Mouse (Mus musculus): ENCODE data around the gene Krt73. TPM values are rescaled to one million over a fixed set of nuclear protein-coding genes. Genes with fewer than 3 reads are reported as not detected.
A peak's percentile ranks its signal among the peaks of the same experiment; 100 is the strongest.

Gene Krt73
- polyA plus RNA-seq, 1 experiment from 2014 or later: 0.43 TPM

- Histone ChIP-seq H3K27me3 (ENCODE audit: control insufficient read depth, insufficient read depth, low read depth, low read length) (no peaks in the 10 kb centered on the region), H3K27ac (ENCODE audit: low read length) (no peak overlapping the region), H3K4me2 (ENCODE audit: low read length) (no peak overlapping the region), H3K9ac (ENCODE audit: low read depth, low read length) (no peak overlapping the region), H3K4me1 (ENCODE audit: control insufficient read depth, insufficient read depth, low read length) (peaks cover 9% of the 10 kb centered on the region), H3K36me3 (ENCODE audit: control insufficient read depth, insufficient read depth, low read length) (no peaks in the 10 kb centered on the region), H3K9me3 (replicated peaks; ENCODE audit: control insufficient read depth, low read length, poor library complexity, severe bottlenecking) (no peaks in the 10 kb centered on the region), H3K4me3 (ENCODE audit: low read depth, low read length) (no peak overlapping the region)
- peak; percentile 60; the same call in 1 of the 2 replicates for ATAC-seq
- 57% methylated on average over 11 of the region's 11 CpGs for WGBS
Measured at GRCm38 (mm10) chr15:101803052-101803822, 1.1 kb upstream of the Krt73 start.

GRCm38 (mm10) chr15:101790867-101791266 lies 11.3 kb downstream of the Krt73 start:
- ATAC-seq: peak; percentile 48; the same call in 1 of the 2 replicates
- no peaks in the 10 kb centered on the region for H3K27me3 ChIP-seq (ENCODE audit: control insufficient read depth, insufficient read depth, low read depth, low read length)
- H3K4me2 ChIP-seq (ENCODE audit: low read length): no peak overlapping the region
- no peaks in the 10 kb centered on the region for H3K36me3 ChIP-seq (ENCODE audit: control insufficient read depth, insufficient read depth, low read length)
- WGBS: 12% methylated on average over 3 of the region's 3 CpGs
- H3K4me1 ChIP-seq (ENCODE audit: control insufficient read depth, insufficient read depth, low read length): peaks cover 11% of the 10 kb centered on the region
- H3K27ac ChIP-seq (ENCODE audit: low read length): peak overlapping the region; percentile 34; the same call in 1 of the 2 replicates
- H3K9ac ChIP-seq (ENCODE audit: low read depth, low read length): no peak overlapping the region
- H3K9me3 ChIP-seq (replicated peaks; ENCODE audit: control insufficient read depth, low read length, poor library complexity, severe bottlenecking): no peaks in the 10 kb centered on the region
- H3K4me3 ChIP-seq (ENCODE audit: low read depth, low read length): no peak overlapping the region

GRCm38 (mm10) chr15:101786360-101786759 lies 15.8 kb downstream of the Krt73 start, which contains the start of gene Krt72:
Krt72 (minus strand) TSS chr15:101786460.
- Histone ChIP-seq H3K27me3 (ENCODE audit: control insufficient read depth, insufficient read depth, low read depth, low read length) (no peaks in the 10 kb centered on the region), H3K9ac (ENCODE audit: low read depth, low read length) (no peak within 1 kb of the TSS), H3K4me2 (ENCODE audit: low read length) (no peak within 1 kb of the TSS), H3K4me3 (ENCODE audit: low read depth, low read length) (no peak within 1 kb of the TSS), H3K27ac (ENCODE audit: low read length) (no peak within 1 kb of the TSS), H3K36me3 (ENCODE audit: control insufficient read depth, insufficient read depth, low read length) (no peaks in the 10 kb centered on the region), H3K9me3 (replicated peaks; ENCODE audit: control insufficient read depth, low read length, poor library complexity, severe bottlenecking) (no peaks in the 10 kb centered on the region), H3K4me1 (ENCODE audit: control insufficient read depth, insufficient read depth, low read length) (peaks cover 11% of the 10 kb centered on the region)
- ATAC-seq: no peak
- 87% methylated on average over 18 of the region's 18 CpGs for WGBS

DNA sequence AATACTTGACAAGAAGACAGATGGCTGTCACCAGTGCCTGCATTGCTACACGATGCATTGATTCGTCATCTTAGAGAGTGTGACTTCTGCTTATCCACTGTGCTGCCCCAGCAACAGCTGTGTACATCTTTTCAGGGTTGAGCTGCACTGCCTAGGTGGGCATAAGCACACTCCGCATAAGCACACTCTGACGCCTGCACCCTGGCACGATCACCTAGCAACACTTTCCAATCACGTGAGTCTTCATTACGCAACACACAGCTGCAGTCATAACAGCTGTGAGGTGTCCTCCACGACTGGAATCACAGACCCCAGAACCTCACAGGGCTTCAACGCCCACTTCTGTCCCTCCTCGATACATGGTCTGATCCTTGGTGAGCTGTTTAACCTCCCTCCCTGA lies 28.7 kb downstream of the Krt73 start:
- 82% methylated on average over 10 of the region's 10 CpGs for WGBS
- no peak overlapping the region for H3K9ac ChIP-seq (ENCODE audit: low read depth, low read length)
- H3K27me3 ChIP-seq (ENCODE audit: control insufficient read depth, insufficient read depth, low read depth, low read length): no peaks in the 10 kb centered on the region
- H3K36me3 ChIP-seq (ENCODE audit: control insufficient read depth, insufficient read depth, low read length): no peaks in the 10 kb centered on the region
- no peak overlapping the region for H3K27ac ChIP-seq (ENCODE audit: low read length)
- H3K9me3 ChIP-seq (replicated peaks; ENCODE audit: control insufficient read depth, low read length, poor library complexity, severe bottlenecking): no peaks in the 10 kb centered on the region
- no peak overlapping the region for H3K4me3 ChIP-seq (ENCODE audit: low read depth, low read length)
- H3K4me2 ChIP-seq (ENCODE audit: low read length): no peak overlapping the region
- no peak for ATAC-seq
- no peaks in the 10 kb centered on the region for H3K4me1 ChIP-seq (ENCODE audit: control insufficient read depth, insufficient read depth, low read length)

GRCm38 (mm10) chr15:101772711-101773081 lies 29.4 kb downstream of the Krt73 start:
- peak; percentile 84 for ATAC-seq
- Histone ChIP-seq H3K27me3 (ENCODE audit: control insufficient read depth, insufficient read depth, low read depth, low read length) (no peaks in the 10 kb centered on the region), H3K4me3 (ENCODE audit: low read depth, low read length) (no peak overlapping the region), H3K4me1 (ENCODE audit: control insufficient read depth, insufficient read depth, low read length) (no peaks in the 10 kb centered on the region), H3K4me2 (ENCODE audit: low read length) (no peak overlapping the region), H3K27ac (ENCODE audit: low read length) (no peak overlapping the region), H3K9me3 (replicated peaks; ENCODE audit: control insufficient read depth, low read length, poor library complexity, severe bottlenecking) (no peaks in the 10 kb centered on the region), H3K9ac (ENCODE audit: low read depth, low read length) (no peak overlapping the region), H3K36me3 (ENCODE audit: control insufficient read depth, insufficient read depth, low read length) (no peaks in the 10 kb centered on the region)
- WGBS: 8% methylated on average over 5 of the region's 5 CpGs

DNA sequence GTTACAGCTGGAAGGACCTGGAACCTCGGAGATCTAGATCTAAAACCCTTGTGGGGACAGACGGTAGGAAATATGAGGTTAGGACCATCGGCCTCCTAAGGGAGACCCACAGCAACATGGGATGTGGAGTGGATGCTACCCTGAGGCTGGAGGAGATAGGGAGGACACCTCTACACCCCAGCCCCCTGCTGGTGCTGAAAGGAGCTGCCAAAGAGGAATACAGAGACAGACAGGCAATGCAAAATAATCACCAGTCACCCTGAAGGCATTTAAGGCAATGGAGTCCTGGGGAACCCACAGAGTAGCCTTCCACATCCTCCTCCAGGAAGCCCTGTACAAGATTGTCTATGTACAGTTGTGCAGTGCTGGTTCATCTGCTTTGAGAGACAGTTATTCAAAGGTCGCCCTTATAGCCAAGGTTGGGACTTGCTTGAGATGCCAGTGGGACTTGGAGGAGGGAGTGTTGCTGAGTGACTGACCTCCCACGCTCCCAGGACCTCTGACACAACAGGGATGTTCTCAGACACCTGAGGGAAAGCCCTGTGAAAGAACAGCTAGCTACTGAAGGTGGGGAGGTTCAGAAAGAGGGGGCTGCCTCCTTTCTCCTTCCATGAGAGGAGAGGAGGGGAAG lies 30.0 kb downstream of the Krt73 start:
- Histone ChIP-seq H3K27ac (ENCODE audit: low read length) (no peak overlapping the region), H3K4me2 (ENCODE audit: low read length) (no peak overlapping the region), H3K4me3 (ENCODE audit: low read depth, low read length) (no peak overlapping the region), H3K36me3 (ENCODE audit: control insufficient read depth, insufficient read depth, low read length) (no peaks in the 10 kb centered on the region), H3K27me3 (ENCODE audit: control insufficient read depth, insufficient read depth, low read depth, low read length) (no peaks in the 10 kb centered on the region), H3K4me1 (ENCODE audit: control insufficient read depth, insufficient read depth, low read length) (no peaks in the 10 kb centered on the region), H3K9me3 (replicated peaks; ENCODE audit: control insufficient read depth, low read length, poor library complexity, severe bottlenecking) (no peaks in the 10 kb centered on the region), H3K9ac (ENCODE audit: low read depth, low read length) (no peak overlapping the region)
- 73% methylated on average over 5 of the region's 5 CpGs for WGBS
- ATAC-seq: no peak

DNA sequence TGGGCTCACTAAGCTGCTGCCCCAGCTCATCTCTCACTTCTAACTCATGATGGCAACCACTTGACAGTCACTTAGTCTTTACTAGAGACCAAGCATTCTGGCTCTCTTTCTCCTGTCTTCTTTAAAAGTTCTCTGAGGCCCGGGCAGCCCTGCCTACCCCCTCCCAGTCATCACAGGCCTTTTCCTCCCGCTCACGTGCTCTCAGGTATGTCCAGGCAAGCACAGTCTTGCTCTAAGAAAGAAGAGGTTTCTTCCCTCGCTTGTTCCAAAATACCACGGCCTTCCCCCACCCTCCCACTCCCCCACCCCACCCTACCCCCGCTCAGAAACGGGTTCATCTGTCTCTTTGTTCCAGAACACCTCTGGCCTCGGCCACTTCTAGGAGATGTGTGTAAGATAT lies 31.9 kb downstream of the Krt73 start:
- WGBS: 49% methylated on average over 8 of the region's 8 CpGs

More for the DNA sequence above, 31.9 kb downstream of the Krt73 start:
- no peaks in the 10 kb centered on the region for H3K4me1 ChIP-seq (ENCODE audit: control insufficient read depth, insufficient read depth, low read length)
- H3K27ac ChIP-seq (ENCODE audit: low read length): no peak overlapping the region
- no peaks in the 10 kb centered on the region for H3K9me3 ChIP-seq (replicated peaks; ENCODE audit: control insufficient read depth, low read length, poor library complexity, severe bottlenecking)
- ATAC-seq: no peak
- H3K9ac ChIP-seq (ENCODE audit: low read depth, low read length): no peak overlapping the region
- no peak overlapping the region for H3K4me3 ChIP-seq (ENCODE audit: low read depth, low read length)
- H3K36me3 ChIP-seq (ENCODE audit: control insufficient read depth, insufficient read depth, low read length): no peaks in the 10 kb centered on the region
- no peaks in the 10 kb centered on the region for H3K27me3 ChIP-seq (ENCODE audit: control insufficient read depth, insufficient read depth, low read depth, low read length)
- no peak overlapping the region for H3K4me2 ChIP-seq (ENCODE audit: low read length)

Data from midbrain, embryonic 16.5 days (tissue).